Mouse (Mus musculus) C3H10T1/2 (cell line): ENCODE data around the gene 5730409E04Rik. TPM values are rescaled to one million over a fixed set of nuclear protein-coding genes. Genes with fewer than 3 reads are reported as not detected.

Experiments used
- polyA plus RNA-seq, 2 experiments: library from polyadenylated mRNA; unstranded; fragments of >200 nt; fragmentation: generic; extraction: Trizol; gene quantifications; one replicate each; pipeline ENCODE4 v1.2.1; 2012; ENCODE audit warnings: missing spikeins in 2 of 2

5730409E04Rik gene
- polyA plus RNA-seq = 1 to 10 TPM; 1.0 to 5.7 TPM

GRCm38 (mm10) chr4:126609606-126610181 lies at the start of gene 5730409E04Rik:
Gene 5730409E04Rik, plus strand, starts transcription at chr4:126609818.

Other genes starting within 250 kb of the 5730409E04Rik start
- 1 to 10 TPM in 1 of 2 experiments, under 1 TPM in 1; 0.48 to 2.0 TPM for gene Ago3, start 180.3 kb upstream of the 5730409E04Rik start, polyA plus RNA-seq
- gene Ago1, start 141.2 kb upstream of the 5730409E04Rik start, polyA plus RNA-seq = 10 to 100 TPM in 1 of 2 experiments, 1 to 10 TPM in 1; 1.8 to 16.0 TPM
- under 1 TPM; 0.01 to 0.27 TPM for gene Ago4, start 76.3 kb upstream of the 5730409E04Rik start, polyA plus RNA-seq
- 1 to 10 TPM; 1.5 to 2.3 TPM for gene Clspn, start 52.9 kb upstream of the 5730409E04Rik start, polyA plus RNA-seq
- gene Psmb2, start 67.8 kb downstream of the 5730409E04Rik start, polyA plus RNA-seq = 100 to 1,000 TPM; 204 to 213 TPM
- not detected for gene Tfap2e, start 126.4 kb downstream of the 5730409E04Rik start, polyA plus RNA-seq
- 10 to 100 TPM; 16.8 to 33.9 TPM for gene Ncdn, start 143.6 kb downstream of the 5730409E04Rik start, polyA plus RNA-seq
- gene AU040320, start 143.7 kb downstream of the 5730409E04Rik start, polyA plus RNA-seq = 10 to 100 TPM in 1 of 2 experiments, 1 to 10 TPM in 1; 4.2 to 16.4 TPM